Mouse (Mus musculus) gastrocnemius, postnatal 14 days (tissue): Measurements from ENCODE around the gene Ube2d1. TPM values are rescaled to one million over a fixed set of nuclear protein-coding genes. Genes with fewer than 3 reads are reported as not detected.

Source experiments
- DNase-seq: peaks from one replicate; pipeline ENCODE4 v3.0.0; 2021; ENCODE audit warnings: mixed read lengths
- intact Hi-C: fragments of 180-260 bp; cut with DNase I; formaldehyde crosslinking; loops from one replicate; pipeline ENCODE4 v1.15.1; 2025; ENCODE audit warnings: low total_unique reads
- total RNA-seq, 2 experiments: library from RNA; stranded (reverse); gene quantifications; 2 replicates each; pipeline ENCODE4 v1.2.3; 2021

Gene Ube2d1
- total RNA-seq, 2 experiments from 2014 or later, result 150 to 153 TPM

- DNase-seq, result peak; percentile 70
- intact Hi-C loops, result no loop called here
These were observed 7.2 kb upstream of the Ube2d1 start for GRCm38 (mm10) chr10:71292254-71292653.

- DNase-seq, result no peak
- intact Hi-C loops, result no loop called here
These were observed 6.7 kb upstream of the Ube2d1 start for GRCm38 (mm10) chr10:71291801-71292200.

GRCm38 (mm10) chr10:71291179-71291661 is 6.2 kb upstream of the Ube2d1 start:
- DNase-seq, result no peak
- intact Hi-C loops, result no loop called here

GRCm38 (mm10) chr10:71284511-71285125 is 444 bp downstream of the Ube2d1 start:
- intact Hi-C loops, result no loop called here

GRCm38 (mm10) chr10:71284131-71284510 is 941 bp downstream of the Ube2d1 start:
- intact Hi-C loops, result no loop called here
- no peak for DNase-seq

More at GRCm38 (mm10) chr10:71284511-71285125, 444 bp downstream of the Ube2d1 start:
- DNase-seq, result peak; percentile 52

- DNase-seq, result no peak
- intact Hi-C loops, result no loop called here
These were observed 11.9 kb downstream of the Ube2d1 start for GRCm38 (mm10) chr10:71273008-71273739.

GRCm38 (mm10) chr10:71267973-71268372 is 17.1 kb downstream of the Ube2d1 start:
- DNase-seq, result no peak
- intact Hi-C loops, result no loop called here

- intact Hi-C loops, result no loop called here
- DNase-seq, result no peak
These were observed 17.6 kb downstream of the Ube2d1 start for GRCm38 (mm10) chr10:71267511-71267910.

- DNase-seq, result no peak
- intact Hi-C loops, result no loop called here
These were observed 20.0 kb downstream of the Ube2d1 start for GRCm38 (mm10) chr10:71265067-71265466.

GRCm38 (mm10) chr10:71261637-71262036 is 23.4 kb downstream of the Ube2d1 start:
- intact Hi-C loops, result no loop called here
- DNase-seq, result no peak

- DNase-seq, result no peak
- intact Hi-C loops, result no loop called here
These were observed 26.1 kb downstream of the Ube2d1 start for GRCm38 (mm10) chr10:71258943-71259342.

GRCm38 (mm10) chr10:71258516-71258915 is 26.5 kb downstream of the Ube2d1 start:
- intact Hi-C loops, result no loop called here
- DNase-seq, result no peak

- no peak for DNase-seq
- intact Hi-C loops, result no loop called here
These were observed 31.9 kb downstream of the Ube2d1 start for GRCm38 (mm10) chr10:71253147-71253546.

- intact Hi-C loops, result no loop called here
- DNase-seq, result no peak
These were observed 32.6 kb downstream of the Ube2d1 start for GRCm38 (mm10) chr10:71252421-71252820.

GRCm38 (mm10) chr10:71251846-71252245 is 33.2 kb downstream of the Ube2d1 start:
- DNase-seq, result peak; percentile 42
- intact Hi-C loops, result no loop called here

GRCm38 (mm10) chr10:71251256-71251655 is 33.8 kb downstream of the Ube2d1 start:
- intact Hi-C loops, result no loop called here
- DNase-seq, result no peak

GRCm38 (mm10) chr10:71250472-71250871 is 34.6 kb downstream of the Ube2d1 start:
- intact Hi-C loops, result no loop called here
- DNase-seq, result no peak

- DNase-seq, result no peak
These were observed 35.8 kb downstream of the Ube2d1 start for GRCm38 (mm10) chr10:71249086-71249880.

GRCm38 (mm10) chr10:71246956-71247355 is 38.1 kb downstream of the Ube2d1 start:
- no peak for DNase-seq
- intact Hi-C loops, result no loop called here

More at GRCm38 (mm10) chr10:71249086-71249880, 35.8 kb downstream of the Ube2d1 start:
- intact Hi-C loops, result no loop called here

GRCm38 (mm10) chr10:71239479-71240120 is 45.5 kb downstream of the Ube2d1 start:
- intact Hi-C loops, result no loop called here
- no peak for DNase-seq
